Mouse (Mus musculus): ENCODE measurements around the gene Fam83f.

The Fam83f gene

DNA sequence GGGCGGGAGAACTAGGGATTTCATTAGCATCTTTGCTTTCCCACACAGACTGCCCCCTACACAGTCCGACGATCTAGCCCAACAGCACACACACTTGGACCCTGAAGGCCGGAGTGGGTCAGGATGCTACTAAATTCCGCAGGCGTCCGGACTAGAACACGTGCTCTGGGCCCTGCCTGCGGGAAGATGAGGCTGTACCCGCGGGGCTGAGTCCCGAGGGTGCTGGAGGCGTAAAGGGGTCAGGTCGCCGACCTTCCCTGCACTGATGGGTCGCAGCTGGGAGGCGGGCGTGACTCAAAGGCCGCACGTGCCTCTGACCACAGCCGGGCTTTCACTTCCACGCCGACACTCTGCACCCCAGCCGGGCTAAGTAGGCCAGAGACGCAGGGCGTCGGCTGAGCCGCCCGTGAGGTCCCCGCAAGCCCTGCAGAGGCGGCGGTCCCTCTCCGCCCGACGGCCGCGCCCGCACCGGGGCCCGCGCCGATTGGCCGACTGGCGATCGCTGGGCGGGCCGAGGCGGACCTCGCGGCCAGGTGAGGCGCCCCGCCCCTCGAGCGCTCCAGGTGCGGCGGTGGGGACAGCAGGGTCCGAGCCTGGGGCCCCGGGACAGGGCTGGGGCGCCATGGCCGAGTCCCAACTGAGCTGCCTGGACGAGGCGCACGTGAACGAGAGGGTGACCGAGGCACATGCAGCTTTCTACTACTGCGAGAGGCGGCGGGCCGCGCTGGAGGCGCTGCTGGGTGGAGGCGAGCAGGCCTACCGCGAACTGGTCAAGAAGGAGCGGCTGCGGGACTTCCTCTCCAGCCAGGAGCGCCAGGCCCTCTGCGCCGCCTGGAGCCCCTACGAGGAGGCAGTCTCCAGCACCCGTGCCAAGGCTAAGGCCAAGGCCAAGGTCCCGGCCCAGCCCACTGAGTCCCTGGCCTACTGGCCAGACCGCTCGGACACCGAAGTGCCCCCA lies at the start of gene Fam83f:
Fam83f (plus strand) TSS at position 553 of the 958 bp plus-strand sequence.
- DNase-seq: peak; percentile 50

DNA sequence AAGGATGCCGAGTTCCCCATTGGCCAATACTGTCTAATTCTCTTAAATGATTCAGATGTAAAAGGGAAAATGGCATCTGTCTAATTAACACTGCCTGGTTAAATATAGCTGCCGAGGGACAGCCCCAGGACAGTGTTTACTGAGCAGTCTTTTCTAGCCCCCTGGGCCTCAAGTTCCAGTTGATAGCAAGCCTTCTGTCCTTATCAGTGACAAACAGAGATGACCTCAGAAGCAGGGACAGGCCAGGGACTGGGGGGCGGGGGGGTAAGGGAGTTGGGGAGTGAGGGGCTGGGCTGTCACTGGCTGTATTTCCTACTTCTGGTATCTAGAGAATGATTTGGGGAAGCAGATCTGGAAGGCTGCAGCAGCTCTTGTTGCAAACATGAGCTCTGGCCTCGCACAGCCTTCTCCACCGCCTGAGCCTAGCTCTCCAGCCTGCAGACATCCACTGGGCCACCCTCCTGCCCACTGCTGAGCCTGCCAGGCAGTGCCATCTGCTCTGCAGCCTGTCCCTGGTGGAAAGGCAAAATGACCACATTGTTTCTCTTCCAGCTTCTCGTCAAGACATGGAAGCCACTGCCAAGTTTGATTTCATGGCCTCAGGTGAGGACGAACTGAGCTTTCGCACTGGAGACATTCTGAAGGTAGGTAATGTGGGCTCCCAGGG lies 48.3 kb upstream of the Fam83f start:
- no peak for DNase-seq

DNA sequence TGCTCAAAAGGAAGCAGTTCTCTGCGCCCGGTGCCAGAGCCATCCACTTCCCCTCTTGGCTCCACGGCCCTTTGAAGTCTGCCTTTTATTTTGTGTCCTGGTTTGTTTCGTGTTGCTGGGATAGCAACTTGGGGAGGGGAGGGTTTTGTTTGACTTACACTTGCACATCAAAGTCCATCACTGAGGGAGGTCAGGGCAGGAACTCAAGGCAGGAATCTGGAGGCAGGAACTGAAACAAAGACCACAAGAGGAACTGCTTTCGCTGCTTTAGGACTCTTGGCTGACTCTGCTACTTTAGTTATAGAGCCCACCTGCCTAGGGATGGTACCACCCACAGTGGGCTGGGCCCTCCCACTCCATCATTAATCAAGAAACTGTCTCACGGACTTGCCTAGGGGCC lies 45.2 kb upstream of the Fam83f start:
- DNase-seq: no peak

DNA sequence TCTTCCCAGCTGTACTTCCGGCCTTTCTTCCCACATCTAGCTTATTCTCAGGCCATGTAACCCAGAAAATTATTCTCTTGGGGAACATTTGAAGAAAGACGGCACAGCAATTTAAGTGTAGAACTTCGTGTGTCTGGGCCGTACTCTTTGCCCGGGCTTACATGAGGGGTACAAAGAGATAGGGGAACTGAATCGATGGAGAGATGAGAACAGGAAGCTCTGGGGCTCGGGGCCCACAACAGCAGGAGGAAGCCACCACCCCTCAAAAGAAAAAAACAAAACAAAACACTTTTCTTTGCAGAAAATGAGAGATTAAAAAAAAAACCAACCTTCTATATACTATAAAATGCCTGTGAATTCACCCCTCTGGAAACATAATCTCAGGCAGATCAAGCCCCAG lies 41.5 kb upstream of the Fam83f start:
- no peak for DNase-seq

DNA sequence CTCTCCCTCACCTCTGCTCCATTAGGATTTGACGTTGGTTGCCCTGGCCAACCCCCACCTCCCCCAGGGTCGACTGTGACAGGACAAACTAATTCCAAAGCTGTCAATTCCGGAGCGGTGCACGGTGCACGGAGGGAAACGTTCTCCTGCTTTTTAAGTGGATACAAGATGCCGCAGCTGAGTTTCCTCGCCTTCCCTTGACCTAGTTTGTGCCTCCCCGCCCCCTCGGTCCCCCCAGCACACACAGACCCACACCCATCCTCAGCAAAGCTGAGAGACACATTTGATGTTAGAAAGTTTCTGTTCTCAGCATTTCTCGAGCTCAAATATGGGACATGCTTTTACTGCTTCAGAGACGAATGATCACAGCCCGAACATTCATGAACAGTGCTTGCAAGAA lies 40.9 kb upstream of the Fam83f start:
- no peak for DNase-seq

DNA sequence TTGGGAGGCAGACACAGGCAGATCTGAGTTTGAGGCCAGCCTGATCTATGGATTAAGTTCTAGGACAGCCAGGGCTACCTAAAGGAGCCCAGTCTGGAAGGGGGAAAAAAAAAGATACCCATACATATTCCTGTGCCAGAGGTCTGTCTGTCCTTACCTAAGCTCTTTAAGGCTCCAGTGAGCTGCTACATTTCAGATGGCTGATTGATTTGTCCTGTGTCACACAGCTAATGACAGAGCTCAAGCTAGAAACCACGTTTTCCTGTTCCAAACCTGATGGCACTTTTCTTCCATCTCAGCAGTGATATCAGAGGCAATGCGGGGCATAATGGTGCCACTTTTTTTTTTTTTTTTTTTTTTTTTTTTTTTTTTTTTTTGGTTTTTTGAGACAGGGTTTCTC lies 40.3 kb upstream of the Fam83f start:
- DNase-seq: no peak

DNA sequence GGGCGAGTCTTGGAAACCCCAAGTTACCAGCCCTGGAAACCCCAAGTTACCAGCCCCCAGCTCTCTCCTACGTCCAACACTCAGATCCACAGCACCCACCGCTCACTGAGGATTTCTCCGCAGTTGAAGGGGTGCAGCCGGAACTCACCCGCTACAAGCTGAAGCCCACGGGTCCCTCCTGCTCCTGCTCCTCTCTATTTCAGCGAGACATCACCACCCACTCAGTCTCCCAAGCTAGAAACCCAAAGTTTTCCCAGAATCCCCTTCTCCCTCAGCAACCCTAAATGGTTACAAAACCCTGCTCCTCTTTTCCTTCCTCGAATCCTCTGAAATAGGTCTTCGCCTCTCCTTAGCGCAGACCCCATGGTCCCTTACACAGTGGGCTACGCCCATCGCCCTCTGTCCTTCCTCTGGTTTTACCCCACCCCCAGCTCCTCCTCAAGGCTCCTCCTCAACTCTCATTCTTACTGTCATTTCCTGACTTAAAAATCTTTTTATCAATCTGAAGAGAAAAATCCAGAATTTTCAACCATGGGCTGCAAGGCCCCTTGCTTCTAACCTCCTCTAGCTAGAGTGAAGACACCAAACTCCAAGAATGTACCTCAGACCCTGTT lies 39.3 kb upstream of the Fam83f start:
- no peak for DNase-seq

DNA sequence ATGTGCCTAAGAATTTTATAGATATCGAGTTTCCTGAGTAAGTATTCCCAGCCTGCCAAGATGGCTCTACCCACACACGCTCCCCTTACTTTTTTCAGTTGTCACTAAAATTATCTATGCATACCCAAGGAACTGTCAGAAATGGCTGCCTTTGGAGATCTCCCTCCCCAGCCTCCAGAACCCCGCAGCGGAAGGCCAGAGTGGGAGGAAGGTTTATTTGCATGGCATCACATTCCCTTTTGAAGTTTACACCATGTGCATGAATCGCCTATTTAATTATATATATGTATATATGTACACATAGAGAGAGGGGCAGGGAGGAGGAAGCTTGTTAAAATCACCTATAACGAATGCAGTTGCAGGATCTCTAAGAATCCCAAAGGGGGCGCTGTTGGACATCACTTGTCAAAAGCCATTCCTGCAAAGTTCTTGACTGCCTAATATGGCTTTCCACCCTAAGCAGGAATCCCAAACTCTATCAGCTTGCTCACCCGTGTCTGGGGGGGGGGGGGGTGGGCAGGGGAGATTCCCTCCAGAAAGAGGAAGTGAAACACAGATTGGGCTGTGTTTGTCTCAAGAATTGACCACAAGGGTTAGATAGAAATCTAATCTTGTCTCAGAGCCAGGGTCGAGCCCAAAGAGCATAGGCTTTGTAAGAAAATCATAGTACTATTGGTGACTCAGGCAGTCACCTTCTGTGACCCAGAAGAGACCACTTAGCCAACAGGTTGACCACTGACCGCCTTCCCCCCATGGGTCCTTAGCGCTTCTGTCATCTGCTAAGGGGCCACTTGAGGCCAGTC lies 37.1 kb upstream of the Fam83f start:
- peak; percentile 60 for DNase-seq

DNA sequence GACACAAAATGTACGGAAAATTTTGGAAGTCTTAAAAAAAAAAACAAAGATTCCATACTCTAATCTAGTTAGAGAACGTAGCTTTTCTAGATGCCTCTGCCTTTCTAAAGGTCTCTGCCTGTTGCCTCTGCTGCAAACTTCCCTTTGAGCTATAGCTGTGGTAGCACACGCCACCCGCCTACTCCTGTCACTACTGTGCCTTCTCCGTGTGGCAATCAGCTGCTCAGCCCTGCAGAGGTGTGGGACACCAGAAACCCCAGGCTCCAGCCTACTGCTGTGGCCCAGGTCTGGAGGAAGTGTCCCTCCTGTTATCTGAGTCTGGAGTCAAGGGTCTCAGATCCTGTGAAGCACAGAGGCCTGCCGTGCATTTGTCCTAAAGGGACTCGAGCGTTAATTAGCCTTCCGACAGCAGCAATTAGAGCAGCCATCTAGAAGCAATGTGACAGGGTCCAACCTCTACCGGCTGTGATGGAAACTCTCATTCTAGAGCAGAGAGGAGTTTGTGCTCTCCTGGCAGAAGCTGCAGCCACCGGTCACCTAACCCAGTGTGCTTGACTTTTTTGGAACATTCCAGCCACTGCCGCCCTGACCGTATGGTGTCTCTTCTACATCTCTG lies 34.8 kb upstream of the Fam83f start:
- no peak for DNase-seq

DNA sequence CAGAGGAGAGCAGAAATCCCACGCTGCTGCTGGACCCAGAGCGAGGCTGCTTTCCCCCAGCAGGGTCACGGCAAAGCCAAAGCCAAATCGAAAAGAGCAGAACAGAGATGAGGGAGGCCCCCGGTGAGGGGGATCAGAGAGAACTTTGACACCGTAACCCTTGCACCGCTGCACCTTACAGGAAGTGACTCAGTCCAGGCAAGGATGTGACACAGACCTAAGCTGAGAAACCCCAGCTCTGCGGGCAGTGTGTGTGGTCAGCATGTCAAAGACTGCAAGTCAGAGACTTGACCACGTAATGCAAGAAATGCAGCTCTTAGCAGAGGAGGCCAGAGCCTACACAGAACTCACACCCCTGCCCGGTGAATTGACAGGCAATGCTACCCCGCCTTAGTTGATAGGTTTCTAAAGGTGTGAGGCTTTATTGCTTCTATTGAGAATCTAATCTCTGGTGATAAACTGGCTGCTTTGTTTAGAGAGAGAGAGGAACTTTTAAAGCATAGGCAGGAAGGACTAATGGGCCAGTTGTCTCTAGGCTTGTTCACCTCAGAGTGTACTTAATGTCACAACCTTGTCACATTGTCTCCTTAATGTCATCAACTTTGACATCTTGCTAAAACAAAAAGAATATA lies 32.5 kb upstream of the Fam83f start:
- no peak for DNase-seq

DNA sequence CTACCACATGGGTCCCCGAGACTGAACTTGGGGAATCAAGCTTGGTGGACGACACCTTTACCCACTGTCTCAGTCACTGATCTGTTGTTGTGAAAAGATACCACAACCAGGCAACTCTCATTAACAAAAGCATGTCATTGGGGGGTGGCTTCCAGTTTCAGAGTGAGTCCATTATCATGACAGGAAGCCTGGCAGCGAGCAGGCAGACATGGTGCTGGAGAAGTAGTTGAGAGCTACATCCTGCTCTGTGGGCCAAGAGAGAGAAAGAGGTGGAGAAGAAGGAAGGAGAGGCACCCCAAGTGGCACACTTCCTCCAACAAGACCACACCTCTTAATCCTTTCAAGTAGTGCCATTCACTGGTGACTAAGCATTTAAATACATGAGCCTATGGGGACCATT lies 31.8 kb upstream of the Fam83f start:
- no peak for DNase-seq

DNA sequence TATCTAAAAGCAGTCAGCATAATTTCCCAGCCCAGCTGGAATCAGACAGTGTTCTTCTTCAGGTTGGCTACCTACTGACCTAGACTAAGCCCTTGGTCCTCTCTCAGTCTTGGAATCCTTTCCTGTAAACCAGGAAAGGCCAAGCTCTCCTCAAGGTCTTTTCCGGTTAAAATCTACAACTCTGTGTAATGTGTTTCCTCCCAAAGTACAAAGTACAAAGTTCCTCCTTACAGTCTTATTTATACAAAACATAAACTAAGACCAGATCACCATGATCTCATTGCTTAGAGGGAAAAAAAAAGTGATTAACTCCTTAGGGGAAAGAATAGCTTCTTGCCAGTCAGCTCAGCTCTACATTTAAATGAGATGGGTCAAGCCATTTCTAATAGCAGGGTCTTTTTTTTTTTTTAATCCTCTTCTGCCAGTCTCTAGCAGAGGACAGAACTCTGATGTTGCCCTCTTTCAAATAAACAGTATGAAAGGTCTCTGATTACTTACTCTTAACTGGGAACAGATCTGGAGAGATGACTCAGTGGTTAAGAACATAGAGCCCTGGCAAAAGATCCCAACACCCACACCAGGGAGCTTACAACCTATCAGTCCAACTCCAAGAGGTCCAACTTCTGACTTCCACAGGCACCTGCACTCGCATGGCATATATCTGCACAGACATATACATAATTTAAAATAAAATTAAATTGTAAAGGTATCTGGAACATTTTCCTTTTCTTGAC lies 29.8 kb upstream of the Fam83f start:
- no peak for DNase-seq

DNA sequence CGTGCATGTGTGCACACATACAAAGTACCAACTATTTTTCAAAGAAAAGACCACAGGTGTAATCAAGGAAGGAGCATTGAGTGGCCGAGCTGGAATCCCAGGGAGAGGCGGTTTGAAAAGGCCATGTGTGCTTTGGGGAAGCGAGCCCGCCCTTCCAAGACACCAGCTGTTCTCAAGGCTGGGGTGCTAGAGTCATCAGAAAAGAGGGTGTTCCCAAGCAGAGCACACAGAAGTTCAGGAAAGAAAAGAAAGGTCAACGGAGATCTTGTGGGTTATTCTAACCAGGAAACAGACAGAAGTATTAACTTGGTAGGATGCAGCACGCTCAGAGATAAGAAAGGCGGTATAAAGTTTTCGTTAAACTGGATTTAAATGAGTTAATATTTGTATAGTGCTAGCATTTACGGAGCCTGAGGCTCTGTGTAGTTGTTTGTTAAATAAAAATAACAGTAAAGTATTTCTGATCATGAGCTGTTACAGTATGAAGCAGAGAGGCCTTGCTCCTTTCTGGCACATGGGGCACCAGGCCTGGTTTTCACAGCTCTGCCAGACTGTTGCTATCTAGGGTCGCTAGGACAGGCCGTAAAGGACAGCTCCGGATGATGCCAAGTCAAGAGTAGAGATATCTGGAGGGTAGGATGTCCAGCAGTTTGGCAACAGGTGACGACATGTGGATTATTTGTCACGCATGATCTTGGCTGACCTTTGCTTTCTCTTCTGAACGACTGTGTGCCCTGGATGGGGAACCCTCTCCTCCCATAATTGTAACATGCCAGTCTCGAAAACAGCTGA lies 26.4 kb upstream of the Fam83f start:
- no peak for DNase-seq

DNA sequence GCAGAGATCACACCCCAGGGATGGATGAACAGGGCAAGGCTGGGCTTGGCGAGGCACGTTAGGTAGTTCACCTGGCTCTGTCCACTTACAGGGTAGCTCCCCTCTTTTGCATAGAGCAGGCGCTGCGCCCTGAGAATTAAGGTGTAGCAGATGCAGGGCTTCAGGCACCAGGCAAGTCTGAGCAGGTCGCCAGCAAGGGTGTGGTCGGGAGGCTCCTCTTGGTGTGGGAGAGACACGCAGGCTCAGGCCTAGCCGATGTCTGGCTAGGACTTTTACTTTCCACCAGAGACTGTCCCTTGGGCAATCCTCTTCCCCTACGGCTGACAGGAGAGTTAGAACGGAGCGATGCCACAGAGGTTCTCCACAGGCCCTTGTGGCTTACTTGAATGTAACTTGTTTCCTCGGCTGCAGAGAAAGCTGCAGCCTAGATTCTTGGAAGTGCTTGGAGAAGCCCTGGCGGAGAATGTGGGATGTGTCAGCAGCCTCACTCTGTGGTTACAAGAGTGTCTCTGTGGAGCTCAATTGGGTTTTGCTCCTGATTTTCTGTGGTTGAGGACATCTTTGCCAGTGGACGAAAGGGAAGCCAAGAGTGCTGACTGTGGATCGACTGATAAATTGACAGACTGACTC lies 22.6 kb upstream of the Fam83f start:
- DNase-seq: no peak

DNA sequence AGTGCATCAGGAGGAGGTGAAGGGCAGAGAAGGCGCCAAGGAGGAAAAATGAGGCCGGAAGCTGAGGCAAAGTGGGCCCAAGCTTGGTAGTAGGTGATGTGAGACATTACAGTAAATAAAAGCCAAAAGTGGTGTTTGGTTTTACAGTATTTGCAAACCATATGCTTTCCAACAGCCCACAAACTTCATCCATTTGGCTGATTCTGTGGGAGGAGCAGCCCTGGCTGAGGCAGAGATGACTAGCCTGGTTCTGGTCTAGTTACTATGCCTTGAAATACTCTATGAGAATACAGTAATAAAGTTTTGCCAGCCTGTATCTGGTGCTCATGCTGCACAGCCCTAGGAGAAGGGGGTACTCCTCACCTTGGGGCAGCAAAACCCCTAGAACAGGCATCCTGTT lies 21.2 kb upstream of the Fam83f start:
- DNase-seq: no peak

DNA sequence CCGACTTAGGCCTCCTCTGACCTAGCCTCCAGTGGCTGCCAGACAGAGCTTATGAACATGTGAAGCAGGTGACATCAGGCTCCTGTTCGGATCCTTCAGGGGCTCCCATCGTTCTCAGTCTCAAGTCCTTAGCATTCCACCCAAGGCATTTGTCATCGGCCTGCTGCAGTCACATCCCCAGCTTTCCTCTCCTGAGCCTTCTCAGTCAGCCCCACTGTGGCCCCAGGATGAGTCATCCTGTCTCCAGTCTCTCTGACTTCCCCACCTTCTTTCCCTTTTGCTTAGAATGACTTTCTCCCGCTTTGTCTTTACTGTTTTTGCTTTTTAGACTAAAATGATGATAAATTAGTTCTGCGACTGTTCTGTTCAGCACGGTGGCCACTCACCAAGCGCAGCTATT lies 17.8 kb upstream of the Fam83f start:
- no peak for DNase-seq

DNA sequence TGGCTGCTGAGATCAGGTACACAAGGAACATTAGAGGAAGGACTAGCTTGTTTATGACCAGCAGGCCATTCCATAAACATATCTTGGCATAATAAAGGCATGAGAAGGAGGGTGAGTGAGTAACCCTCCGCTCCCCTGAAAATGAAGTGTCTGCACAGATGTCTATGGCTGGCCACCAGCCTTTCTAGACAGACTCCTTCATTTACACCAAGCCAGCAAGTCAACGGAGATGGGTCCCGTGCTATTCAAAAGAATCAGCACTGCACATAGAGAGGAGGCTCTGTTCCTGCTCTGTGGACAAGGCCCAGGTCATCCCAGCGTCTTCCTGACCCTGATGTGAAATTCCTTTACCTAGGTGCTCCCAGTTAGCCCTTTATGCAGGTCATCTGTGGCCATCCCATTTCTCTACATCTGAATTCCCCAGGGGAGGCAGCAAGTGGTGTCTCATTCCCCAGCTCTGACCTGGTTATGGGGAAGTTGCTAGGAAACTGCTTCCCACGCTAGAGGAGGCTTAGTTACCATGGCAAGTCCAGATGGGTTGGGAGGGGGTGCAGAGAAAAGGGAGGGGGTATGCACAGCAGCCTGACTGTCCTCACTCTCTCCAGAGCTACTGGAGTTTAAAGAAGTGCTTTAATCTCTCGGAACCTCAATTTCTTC lies 12.7 kb upstream of the Fam83f start:
- no peak for DNase-seq

DNA sequence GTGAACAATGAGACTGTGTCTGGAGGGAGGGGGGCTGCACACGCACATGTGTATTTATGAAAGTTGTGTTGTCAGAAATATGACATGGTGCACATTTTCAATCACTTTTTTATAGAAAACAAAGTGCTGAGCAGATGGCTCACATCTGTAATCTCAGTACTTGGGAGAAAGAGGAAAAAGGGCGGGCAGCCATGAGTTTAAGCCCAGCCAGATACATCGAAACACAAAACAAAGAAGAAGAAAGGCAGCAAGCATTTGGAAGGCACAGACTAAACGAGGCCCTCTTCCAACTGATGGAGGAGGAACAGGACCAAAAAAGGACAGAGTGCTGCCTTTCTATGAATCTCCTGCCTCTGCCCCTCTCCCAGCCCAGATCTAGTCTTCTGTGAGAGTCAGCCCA lies 10.7 kb upstream of the Fam83f start:
- no peak for DNase-seq

DNA sequence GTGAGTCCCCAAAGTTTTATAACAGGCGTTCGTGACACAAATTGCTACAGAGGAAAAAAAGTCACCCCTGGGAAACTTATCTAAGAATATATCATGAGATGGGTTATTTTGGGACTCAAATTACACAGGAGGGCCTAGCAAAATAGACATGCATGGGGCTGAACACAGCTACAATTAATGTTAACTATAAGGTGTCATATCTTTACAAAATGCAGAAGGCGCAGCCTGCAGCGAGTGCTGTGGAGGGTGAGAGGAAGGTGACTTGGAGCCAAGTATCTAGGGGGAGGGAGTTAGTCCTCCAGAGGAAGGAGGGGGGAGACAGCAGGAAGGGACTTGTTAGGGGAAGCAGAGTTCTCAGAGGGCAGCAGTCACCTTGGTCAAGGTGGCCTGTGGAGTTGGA lies 7.2 kb upstream of the Fam83f start:
- no peak for DNase-seq
